Mouse (Mus musculus) cerebellum, adult 8-10 months (tissue): ENCODE measurements around the gene Mast4.
"Not testable (repeated sequence)": the region's sequence is repeated elsewhere in the genome, so short reads cannot be mapped to it uniquely, and the experiment has no call there.

Experiments
- DNase-seq: peaks from one replicate; pipeline ENCODE4 v3.0.0; 2022

Gene Mast4

DNA sequence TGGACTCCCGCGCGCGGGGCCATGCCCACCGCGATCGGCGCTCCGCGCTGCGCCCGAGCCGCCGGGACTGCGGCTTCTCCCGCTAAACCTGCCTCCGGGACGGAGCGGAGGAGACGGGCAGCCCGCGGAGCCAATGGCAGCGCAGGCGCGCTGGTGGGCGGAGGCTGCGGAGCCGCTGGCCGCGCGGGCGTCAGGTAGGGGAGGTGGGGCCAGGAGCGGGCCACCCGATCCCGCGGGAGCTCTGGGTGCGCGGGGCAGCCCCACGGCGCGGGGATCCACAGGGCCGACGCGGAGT is at the start of gene Mast4:
Mast4 (minus strand) TSS at position 106 of the 295 bp plus-strand sequence.
- DNase-seq: peak; percentile 35

DNA sequence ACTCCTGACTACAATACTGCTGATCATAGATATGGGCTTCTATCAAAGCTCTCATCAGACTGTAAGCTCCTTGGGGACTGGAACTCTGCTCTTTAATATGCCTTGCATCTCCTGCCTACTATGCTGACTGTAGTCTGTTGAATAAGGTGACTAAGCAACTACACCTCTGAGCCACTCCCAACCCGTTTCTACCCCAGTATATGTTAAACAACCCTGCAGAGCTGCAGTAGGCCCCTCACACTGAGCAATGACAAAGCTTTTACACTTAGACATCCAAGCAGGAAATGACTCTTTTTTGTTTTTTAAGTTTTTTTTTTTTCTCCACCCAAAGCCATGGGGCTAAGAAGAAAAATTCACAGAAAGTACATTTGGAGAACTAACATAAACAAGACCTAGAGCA is 40.2 kb upstream of the Mast4 start:
- no peak for DNase-seq

DNA sequence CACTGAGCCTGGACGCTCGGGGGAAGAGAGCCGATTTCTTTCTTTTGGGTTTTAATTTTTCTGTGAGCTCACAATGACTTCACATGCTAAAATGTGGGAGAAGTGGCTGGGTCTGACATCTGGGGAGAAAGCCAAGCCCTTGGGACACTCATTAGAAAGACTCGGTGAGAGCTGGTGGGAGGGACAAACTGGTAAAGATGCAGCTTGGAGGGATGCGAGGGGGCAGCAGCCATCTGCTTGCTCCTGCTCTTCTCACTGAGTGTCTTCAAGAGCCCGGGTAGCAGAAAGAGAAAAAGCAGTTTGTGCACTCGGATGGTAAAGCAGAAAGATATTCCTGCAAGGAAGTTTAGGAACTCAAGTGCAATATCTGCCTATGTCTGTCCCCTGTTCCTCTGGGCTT is 34.9 kb upstream of the Mast4 start:
- no peak for DNase-seq

DNA sequence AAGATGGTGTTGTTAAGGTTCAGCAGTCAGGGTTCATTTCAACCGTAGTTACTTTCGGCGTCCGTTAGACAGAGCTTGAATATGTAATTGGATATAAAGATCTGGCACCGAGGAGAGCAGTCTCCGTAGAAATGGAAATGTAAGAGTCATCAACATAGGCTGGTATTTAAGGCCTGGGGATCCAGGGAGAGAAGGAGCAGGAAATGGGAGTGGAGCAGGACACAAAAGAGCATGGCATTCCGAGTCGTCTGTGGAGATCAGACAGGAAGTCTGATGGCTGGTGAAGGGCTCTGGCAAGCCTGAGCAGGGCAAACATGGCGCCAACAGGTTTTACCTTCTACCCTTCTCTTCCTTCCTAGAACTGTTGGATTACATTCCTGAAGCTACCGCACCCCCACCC is 28.9 kb upstream of the Mast4 start:
- no peak for DNase-seq

DNA sequence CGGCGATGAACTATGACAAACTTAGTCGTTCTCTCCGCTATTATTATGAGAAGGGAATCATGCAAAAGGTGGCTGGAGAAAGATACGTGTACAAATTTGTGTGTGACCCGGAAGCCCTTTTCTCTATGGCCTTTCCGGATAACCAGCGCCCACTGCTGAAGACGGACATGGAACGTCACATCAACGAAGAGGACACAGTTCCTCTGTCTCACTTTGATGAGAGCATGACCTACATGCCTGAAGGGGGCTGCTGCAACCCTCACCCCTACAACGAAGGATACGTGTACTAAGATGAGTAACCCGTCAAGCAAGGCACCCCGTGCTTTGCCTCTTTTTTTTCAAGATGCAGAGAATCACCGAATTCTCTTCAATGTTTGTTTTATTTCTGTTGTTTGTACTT is 23.1 kb upstream of the Mast4 start:
- not testable (repeated sequence) for DNase-seq

DNA sequence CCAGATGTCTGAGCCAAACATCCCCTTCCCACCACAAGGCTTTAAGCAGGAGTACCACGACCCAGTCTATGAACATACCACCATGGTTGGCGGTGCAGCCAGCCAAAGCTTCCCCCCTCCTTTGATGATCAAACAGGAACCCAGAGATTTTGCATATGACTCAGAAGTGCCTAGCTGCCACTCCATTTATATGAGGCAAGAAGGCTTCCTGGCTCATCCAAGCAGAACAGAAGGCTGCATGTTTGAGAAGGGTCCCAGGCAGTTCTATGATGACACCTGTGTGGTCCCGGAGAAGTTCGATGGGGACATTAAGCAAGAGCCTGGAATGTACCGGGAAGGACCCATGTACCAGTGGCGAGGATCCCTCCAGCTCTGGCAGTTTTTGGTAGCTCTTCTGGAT is 22.6 kb upstream of the Mast4 start:
- DNase-seq: not testable (repeated sequence)

DNA sequence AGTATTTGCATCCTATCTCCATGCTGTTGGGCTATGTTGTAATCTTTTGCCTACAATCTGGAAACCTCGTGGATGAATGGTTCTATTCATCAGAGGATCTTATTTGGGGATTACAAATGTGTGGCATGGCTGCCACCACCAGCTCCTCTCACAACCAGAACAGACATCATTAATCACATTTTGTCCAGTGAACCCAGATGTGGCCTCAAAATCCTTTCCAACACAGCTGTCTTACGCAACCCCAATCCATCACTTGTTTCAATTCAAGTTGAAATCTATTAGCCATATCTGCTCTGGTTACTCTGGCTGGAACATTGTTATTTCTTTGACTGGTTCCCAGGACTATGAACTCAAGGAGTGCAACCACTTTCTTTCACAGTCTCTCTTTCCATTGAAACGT is 20.4 kb upstream of the Mast4 start:
- DNase-seq: no peak

DNA sequence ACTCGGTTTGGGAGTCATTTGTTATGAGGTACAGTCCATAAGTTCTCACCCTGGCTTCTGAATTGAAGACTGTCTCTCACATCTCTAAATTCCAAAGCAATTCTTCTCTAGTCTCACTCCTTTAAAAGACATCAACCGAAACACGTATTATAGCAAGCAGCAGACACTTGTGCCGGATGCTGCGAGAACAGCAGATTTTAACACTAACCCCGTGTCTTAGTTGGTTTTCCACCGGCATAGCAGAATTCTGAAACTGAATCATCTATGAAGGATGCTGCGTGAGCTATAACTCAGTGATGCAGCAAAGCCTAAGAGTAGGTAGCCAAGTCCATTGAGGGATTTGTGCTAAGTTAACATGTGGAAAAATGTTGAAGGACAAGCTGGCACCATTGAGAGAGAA is 10.5 kb upstream of the Mast4 start:
- DNase-seq: no peak

DNA sequence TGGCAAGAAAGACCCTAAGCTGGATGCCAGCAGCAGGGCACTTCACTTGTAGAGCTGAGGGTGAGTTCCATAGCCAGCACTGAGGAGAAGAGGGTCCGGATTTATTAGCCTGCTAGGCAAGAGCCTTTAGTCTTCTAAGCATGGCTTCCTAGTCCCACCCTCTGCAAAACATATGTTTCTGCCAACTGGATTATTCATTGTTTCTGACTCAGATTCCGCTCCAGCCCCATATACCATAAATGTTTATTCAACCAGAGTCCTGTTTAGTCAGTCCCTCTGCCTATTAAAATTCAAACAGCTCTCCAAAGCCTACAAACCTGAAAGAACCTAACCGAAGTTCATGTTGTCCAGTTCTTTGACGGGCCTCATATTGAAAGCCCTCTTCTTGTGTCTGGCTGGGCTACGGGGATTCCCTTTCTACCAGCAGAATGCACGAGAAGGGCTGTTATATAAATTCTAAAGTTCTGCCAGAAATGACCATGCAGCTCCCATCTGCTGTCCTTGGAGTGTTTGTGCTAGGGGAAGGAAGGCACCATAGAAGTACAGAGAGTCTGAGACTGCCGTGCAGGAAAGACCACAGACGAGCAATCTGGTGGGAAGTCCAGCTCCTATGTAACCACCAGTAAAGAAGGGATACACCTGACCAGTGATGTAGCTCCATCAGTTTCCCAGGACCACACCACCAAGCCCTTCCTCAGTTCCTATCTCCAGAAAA is 9.9 kb upstream of the Mast4 start:
- no peak for DNase-seq

DNA sequence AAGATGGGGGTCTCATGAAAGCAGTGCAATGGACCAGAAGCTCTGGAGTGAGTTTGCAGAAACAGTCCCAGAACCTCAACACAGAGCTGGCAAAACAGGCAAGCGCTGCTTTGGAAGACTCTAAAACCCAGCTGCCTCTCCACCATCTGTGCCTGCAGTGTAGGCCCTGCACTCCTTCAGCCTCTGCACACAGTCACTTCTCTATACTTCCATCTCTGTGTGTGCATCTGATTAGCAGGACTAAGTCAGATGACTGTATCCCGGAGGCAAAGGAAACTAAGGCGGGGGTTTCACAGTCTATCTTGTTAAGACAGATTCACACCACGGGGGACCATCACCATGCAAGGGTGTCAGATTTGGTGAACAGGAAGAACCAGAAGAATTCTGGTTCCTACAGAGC is 6.7 kb upstream of the Mast4 start:
- DNase-seq: no peak

DNA sequence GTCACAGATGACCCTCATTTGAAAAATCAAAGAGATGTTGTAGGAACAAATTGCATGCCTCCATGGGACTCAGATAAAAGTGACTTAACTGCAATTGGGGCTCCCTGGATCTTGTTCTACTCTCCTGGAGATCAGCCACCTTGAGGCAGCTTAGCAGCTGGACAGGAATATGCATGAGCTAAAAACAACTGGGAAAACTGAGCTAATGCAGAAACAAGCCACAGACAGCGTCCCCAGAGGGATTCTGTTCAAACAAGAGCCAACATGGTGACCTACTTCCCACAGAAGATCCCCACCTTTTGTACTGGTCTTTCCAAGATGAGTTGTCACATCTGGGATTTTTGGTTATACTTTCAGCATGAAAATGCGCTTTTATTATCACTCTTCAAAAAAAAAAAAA is 4.3 kb upstream of the Mast4 start:
- DNase-seq: no peak

DNA sequence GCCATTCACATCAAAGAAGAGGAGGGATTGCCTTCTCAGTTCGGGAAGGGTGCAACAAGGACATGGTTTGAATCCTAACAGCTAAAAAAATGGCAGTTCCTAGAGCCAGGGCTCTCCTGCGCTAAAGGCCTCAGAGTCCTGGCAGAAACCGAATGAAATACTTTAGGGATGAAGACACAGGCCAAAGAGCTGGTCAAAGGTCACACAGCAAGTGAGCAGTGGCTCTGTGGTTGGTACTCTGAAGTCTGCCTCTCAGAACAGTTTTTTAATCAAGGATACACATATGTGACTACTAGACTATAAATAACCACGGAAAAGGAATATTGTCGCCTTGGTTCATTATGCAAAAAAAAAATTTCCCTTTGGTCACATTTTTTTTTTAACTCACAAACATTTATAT is 1.9 kb upstream of the Mast4 start:
- no peak for DNase-seq

DNA sequence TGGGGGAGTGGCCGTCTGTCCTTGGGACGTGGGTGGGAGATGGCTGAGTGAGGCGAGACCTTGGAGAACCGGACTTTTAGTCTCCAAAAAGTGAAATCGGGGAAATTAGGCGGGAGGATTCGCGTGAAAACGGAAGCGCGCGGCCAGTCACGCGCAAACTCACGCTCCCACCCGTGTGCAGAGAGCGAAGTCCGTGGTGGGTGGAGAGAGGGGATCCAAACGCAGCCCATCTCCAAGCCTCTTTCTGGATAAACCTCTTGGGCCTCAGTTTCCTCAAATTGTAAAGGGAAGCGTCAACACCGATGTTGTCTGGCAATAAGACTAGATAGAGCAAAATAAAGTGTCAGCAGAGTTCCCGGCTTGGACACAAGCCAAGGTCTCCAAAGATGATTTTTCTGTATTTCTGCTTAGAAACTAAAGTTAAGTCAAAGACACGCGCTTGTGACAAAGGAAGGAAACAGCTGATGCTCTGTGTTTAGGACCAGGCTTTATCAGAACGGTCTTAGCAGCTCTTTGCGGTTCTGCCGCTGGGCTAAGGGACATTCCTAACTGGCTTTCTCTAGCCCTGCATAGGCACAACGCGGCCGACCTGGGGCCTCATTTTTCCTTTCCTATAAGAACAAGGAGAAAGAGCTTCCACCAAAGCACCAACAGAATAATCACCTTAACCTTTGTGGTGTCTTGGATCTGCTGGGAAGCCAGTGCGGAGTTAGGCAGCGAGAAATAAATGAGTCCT is 594 bp upstream of the Mast4 start:
- no peak for DNase-seq

DNA sequence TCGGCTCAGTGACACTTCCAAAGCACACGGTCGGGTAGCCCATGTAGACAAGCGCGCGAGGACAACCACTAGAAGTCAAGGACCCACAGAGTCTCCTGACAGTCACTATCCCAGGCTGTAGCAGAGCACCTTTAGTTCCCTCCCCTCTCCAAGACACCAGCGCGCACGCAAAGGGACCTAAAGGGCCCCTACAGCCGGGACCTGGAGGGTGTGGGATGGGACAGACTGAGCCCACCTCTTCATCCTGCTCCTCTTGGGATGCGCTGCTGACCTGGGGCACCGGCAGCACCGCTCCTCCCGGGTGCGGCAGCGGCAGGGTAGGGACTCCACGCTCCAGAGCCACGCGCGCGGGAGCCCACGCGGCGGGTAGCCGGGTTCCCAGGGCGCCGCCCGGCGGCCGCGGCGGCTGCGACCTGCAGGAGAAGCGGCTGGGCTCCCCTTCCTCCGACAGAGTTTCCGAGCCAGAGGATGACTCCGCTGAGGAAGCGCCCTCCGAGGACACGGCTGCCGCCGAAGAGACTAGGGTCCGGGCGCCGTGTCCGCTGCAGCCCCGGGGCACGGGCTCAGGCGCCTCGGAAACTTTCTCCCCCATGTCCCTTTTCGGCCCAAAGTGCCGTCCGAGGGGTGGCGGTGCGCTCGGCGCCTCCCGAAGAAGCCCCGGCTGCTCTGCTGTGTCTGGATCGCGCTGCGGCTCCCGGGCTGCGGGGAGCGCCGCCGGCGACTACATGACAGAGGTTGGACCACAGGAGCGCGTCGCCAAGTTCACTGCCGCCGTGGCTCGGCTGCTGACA is 501 bp downstream of the Mast4 start:
- peak; percentile 1 for DNase-seq

DNA sequence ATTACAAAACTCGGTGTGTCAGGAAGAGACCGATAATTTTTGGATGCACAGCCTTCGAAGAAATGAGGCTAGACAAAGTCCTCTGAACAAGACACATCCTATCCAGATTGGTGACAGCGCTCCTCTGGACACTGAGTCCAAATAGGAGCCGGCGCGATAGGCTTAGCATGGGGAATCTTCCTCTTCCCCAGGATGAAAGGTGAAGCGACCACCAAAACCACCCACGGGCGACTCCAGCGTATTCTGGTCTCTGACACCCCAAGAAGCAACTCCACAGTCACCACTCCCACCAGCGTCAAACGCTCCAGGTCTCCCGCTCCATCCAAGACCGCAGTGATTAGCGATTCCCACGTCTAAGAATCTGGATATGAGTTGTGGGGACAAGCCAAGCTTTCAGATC is 1.1 kb downstream of the Mast4 start:
- no peak for DNase-seq

DNA sequence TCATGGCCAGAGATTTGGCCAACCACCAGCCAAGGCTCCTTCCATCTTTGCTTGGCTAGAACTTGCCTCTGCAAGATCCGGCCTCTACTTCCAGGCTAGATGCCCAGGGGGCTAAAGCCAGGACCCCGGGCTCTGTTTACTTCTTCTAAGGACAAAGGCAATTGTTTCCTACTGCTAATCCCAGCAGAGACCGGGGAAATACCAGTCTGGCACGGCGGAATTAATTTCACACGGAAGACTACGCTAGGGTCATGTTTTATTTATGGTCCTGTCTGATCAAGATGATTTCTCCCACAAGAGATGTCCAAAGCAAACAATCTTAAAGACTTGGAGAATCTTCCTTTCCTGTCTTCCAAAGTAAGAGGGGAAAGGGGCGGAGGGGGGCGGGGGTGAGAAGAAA is 1.6 kb downstream of the Mast4 start:
- DNase-seq: no peak

DNA sequence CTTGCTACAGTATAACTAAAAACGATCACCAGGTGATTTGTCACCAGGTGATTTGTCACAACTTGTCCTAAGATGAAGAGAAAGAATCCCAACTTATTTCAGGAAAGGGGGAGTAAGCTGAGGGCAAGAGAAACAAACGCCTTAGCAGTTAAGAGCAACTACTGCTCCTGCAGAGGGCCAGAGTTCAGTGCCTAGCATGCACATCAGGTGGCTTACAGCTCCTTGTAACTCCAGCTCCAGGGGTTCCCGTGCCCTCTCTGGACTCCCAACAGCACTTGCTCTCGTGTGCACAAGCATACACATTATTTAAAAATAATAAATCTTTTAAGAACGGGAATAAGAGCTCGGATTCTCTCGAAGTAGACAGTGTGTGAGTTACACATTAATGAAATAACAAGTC is 3.2 kb downstream of the Mast4 start:
- DNase-seq: no peak

DNA sequence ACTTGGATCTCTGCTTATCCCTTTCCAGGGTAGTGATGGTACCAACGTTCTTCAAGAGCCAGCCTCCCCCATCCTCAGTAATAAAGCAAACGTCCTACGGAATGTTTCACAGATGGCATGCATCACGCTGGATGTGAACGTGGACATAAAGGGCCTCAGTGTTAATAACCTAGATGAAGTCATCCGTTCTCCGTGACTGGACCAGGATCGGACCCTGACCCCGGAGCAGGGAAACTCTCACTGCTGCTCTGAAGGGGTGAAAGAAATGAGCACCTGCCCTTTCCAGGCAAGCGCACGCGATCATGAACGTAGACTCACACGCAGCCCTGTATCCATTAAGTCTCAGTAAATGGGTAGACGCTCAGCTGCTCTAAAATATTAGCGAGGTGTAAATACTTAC is 6.0 kb downstream of the Mast4 start:
- no peak for DNase-seq

DNA sequence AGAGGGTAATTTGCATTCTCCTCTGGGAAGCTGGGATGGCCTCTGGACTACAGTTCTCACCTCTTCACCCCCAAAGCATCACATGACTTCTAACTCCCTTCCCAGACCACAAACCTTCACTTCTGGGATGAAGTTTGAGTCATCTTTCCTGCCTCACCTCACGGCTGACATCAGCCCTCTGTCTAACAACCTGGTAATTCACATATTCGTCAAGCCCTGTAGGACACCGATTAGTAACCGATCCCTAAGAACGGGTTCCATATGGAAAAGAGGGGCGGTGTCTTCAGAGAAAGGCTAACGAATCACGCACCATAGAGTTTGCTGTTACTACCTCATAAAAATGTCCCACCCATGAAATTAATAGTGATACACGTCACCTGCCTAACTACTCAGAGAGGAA is 6.5 kb downstream of the Mast4 start:
- DNase-seq: no peak

DNA sequence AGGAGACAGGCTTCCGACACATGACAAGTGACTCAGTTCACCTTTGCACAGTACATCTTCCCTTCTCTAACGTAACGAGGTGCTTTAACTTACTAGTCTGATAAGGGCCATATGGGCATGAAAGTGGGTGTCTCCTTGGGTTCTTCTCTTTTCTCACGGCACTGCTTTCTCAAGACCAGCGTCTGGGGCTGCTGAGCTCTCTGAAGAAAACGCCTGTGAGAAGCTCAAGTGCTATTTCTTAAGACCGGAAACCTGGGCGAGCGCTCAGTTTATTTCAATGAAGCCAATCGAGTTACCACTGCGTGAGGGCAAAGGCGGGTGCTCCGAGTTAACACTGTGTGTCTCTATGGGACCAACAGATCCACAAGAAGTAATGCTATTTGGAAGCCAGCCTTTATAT is 8.1 kb downstream of the Mast4 start:
- DNase-seq: no peak

DNA sequence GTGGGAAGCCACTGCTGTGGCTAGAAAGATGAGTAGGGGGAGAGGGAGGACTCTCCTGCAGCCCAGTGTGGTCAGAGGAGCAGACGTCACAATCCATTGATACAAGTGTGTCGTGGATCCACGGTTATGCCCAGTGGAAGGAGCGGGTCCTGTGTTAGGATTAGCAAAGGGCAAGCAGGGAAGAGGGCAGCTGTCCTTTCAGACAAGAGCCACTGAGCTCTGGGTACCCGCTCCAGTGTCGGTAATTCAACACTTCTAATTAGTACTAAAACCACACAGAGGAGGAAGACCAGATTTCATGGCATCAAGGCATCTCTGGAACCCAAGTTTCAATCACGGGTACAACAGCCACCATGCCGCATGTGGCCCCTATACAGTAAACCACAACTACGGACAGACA is 14.4 kb downstream of the Mast4 start:
- DNase-seq: no peak

DNA sequence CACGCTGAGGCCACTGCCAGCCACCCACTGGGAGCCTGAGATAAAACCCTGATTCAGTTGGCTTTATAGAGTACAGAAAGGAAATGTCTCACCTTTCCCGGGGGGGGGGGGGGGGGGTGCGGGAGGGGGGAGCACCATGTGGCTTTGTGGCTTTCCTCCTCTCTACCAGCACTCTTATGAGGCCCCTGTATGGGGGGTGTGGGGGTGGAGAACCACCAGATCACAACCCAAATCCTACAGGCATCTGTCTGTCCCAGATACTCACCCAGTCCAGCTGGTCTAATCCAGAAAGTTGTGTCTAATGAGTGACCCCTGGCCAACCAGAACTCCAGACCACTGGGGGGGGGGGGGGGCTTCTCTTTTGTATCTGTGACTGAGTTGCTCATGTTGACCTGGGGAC is 15.0 kb downstream of the Mast4 start:
- no peak for DNase-seq

DNA sequence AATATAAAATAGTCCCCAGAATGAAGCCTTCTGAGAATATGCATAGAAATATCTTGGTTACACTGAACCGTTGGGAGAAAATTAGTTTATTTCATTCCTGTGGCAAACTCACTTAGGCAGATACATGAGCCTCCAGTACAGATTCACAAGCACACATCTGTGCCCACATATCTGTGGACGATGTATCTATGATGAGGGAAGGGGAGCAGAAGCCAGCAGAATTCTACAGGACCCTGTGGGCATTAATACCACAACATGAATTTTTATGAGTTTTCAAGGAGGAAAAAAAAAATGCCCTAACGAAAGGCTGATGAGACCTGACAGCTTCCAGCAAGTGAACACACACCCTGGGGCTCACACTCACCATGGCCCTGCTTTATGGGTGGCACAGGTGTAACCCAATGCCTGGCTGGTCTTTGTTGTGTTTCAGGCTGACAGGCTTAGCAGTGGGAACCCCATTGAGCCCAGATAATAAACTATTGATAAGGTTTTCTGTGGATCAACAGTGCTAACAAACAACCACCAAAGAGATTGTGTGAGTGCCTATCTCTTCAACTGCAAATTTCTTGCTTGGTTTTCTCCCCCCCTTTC is 17.4 kb downstream of the Mast4 start:
- no peak for DNase-seq
